Comparison of ENCODE assay signal across 9 mouse cellular contexts in genomic region chr16:12359116-12359515, GRCm38 (mm10).
DNase-seq lines count a peak whose midpoint lies in the region; ATAC-seq and TF ChIP-seq lines count a peak whose summit lies in the region.
"Had no signal": no experiment of that assay in that cellular context is flagged by ENCODE, and none has a peak within 500 bp of the region (broad histone marks: within the 10 kb centered on the region; RNA-seq: fewer than 3 reads in every experiment).

No protein-coding gene starts in this region.

- WGBS in limb, embryonic 11.5 days = 35% methylated on average over 5 of the region's 5 CpGs

- H3K36me3 ChIP-seq in ES-E14 (ENCODE audit: control insufficient read depth, insufficient read depth, low read length, poor library complexity, severe bottlenecking) = no peaks in the 10 kb centered on the region
- H3K36me3 ChIP-seq in limb, embryonic 11.5 days (ENCODE audit: control insufficient read depth, insufficient read depth, low read length) = no peaks in the 10 kb centered on the region
- H3K36me3 ChIP-seq: liver, embryonic 13.5 days had no signal

- peaks cover 2% of the 10 kb centered on the region; the same call in 1 of the 2 replicates for H3K9me3 ChIP-seq in ES-E14 (ENCODE audit: control insufficient read depth, insufficient read depth, low read depth, low read length)
- H3K9me3 ChIP-seq in limb, embryonic 11.5 days (ENCODE audit: control insufficient read depth, low read length) = no peaks in the 10 kb centered on the region
- H3K9me3 ChIP-seq: liver, embryonic 13.5 days had no signal

- no peak overlapping the region for H3K4me3 ChIP-seq in ES-E14 (ENCODE audit: insufficient read depth in 1 of 2, low read depth in 1 of 2, low read length in 2 of 2, poor library complexity in 1 of 2, severe bottlenecking in 1 of 2)
- no peak overlapping the region for H3K4me3 ChIP-seq in limb, embryonic 11.5 days (ENCODE audit: low read depth, low read length)
- H3K4me3 ChIP-seq: liver, embryonic 13.5 days had no signal

- no peak for ATAC-seq in limb, embryonic 11.5 days (ENCODE audit: insufficient number of reproducible peaks, low FRiP score, low TSS enrichment, low read depth)

- no peak overlapping the region for H3K9ac ChIP-seq in ES-E14 (ENCODE audit: insufficient read depth, low read depth, low read length, poor library complexity, severe bottlenecking)
- no peak overlapping the region for H3K9ac ChIP-seq in limb, embryonic 11.5 days (ENCODE audit: low read length)
- H3K9ac ChIP-seq: liver, embryonic 13.5 days had no signal

- in situ Hi-C loops in ES-E14 (cut with MboI; ENCODE audit: low sequenced_read_pairs in 2 of 2, unreplicated experiment in 2 of 2) = no loop called here

- no peaks in the 10 kb centered on the region for H3K4me1 ChIP-seq in ES-E14 (ENCODE audit: control insufficient read depth in 2 of 2, insufficient read depth in 2 of 2, low read length in 2 of 2, poor library complexity in 1 of 2)
- H3K4me1 ChIP-seq in limb, embryonic 11.5 days (ENCODE audit: control insufficient read depth, insufficient read depth, low read length) = no peaks in the 10 kb centered on the region
- H3K4me1 ChIP-seq: liver, embryonic 13.5 days had no signal

- no peaks in the 10 kb centered on the region for H3K27me3 ChIP-seq in limb, embryonic 11.5 days (ENCODE audit: control insufficient read depth, insufficient read depth, low read length)
- H3K27me3 ChIP-seq: liver, embryonic 13.5 days had no signal

- H3K27ac ChIP-seq in ES-E14 (ENCODE audit: insufficient read depth, low read depth, low read length, poor library complexity, severe bottlenecking) = no peak overlapping the region
- H3K27ac ChIP-seq in limb, embryonic 11.5 days (replicated peaks; ENCODE audit: low read depth, low read length) = no peak overlapping the region
- H3K27ac ChIP-seq: liver, embryonic 13.5 days had no signal

- no peak overlapping the region for H3K4me2 ChIP-seq in limb, embryonic 11.5 days (ENCODE audit: low read depth, severe bottlenecking)
- H3K4me2 ChIP-seq: liver, embryonic 13.5 days had no signal

- peak; percentile 13 for DNase-seq in kidney, adult 18-20 months
- DNase-seq in kidney, adult 11 months = no peak
- DNase-seq in ES-E14 (ENCODE audit: low read depth, low spot score) (peak; percentile 40), adipocyte (ENCODE audit: low spot score) (peak; percentile 5)
- peak; percentile 79 for DNase-seq in limb, embryonic 11.5 days (ENCODE audit: low spot score)
- DNase-seq in layer of hippocampus, postnatal 25 days (ENCODE audit: extremely low spot score in 1 of 2, low spot score in 1 of 2) = no peak
- DNase-seq in right cerebral cortex, postnatal 4 days = no peak
- DNase-seq: liver, embryonic 13.5 days; right cerebral cortex, adult 18-20 months had no signal

TF ChIP-seq in ES-E14, 5 proteins besides CTCF, POLR2A, EP300 and RAD21:
- TF ChIP-seq ZNF384 (IDR thresholded peaks at IDR 0.05; ENCODE audit: low read depth, low read length) (no peak), ZC3H11A (IDR thresholded peaks at IDR 0.05; ENCODE audit: borderline replicate concordance, low read depth, low read length) (no peak), CHD2 (IDR thresholded peaks at IDR 0.05; ENCODE audit: low read depth, low read length) (no peak), HCFC1 (IDR thresholded peaks at IDR 0.05; ENCODE audit: borderline replicate concordance, insufficient read depth, low read length) (no peak), MAFK (IDR thresholded peaks at IDR 0.05; ENCODE audit: insufficient read depth, low read depth, low read length) (no peak)

Comparison
In these comparisons a context has a peak if more than half of its experiments do, and no peak if none do; other contexts are left out.
1. DNase-seq: peak in kidney, adult 18-20 months (single experiment), ES-E14 (single experiment), adipocyte (single experiment) and limb, embryonic 11.5 days (single experiment); none in kidney, adult 11 months (single experiment), layer of hippocampus, postnatal 25 days (0 of 2) and right cerebral cortex, postnatal 4 days (single experiment).